Mouse (Mus musculus) embryonic stem cell, embryonic (primary cell): ENCODE data around the gene Esam.

Source experiments
- CTCF ChIA-PET, 4 experiments: fragments of 300-600 bp in 2 of 4; fragments of 350-600 bp in 2 of 4; sonication (Branson Sonifier 250); formaldehyde crosslinking; loops; one replicate each; lab custom pipeline; 2022; ENCODE audit warnings: inconsistent platforms in 2 of 4; lab: Charles Lee
- POLR2A ChIA-PET, 4 experiments: fragments of 300-600 bp in 2 of 4; fragments of 350-600 bp in 2 of 4; sonication (Branson Sonifier 250); formaldehyde crosslinking; loops; one replicate each; lab custom pipeline; 2022; ENCODE audit warnings: antibody characterized with exemption in 4 of 4, inconsistent platforms in 1 of 4; lab: Charles Lee

Gene Esam

GRCm38 (mm10) chr9:37567454-37567853, 39.6 kb downstream of the Esam start:
- POLR2A ChIA-PET = no interaction called here

GRCm38 (mm10) chr9:37567892-37568604, 40.2 kb downstream of the Esam start:
- CTCF ChIA-PET = interaction anchor here in 1 of 4 experiments (0.6 kb wide), 1 partner anchor 116 kb away, joined by 3 read pairs; no protein-coding TSS in a partner anchor

More at GRCm38 (mm10) chr9:37567454-37567853, 39.6 kb downstream of the Esam start:
- CTCF ChIA-PET = no interaction called here

GRCm38 (mm10) chr9:37568605-37569214, 40.8 kb downstream of the Esam start:
- POLR2A ChIA-PET = interaction anchor here in 1 of 4 experiments (0.5 to 0.6 kb wide), 2 partner anchors 84 to 128 kb away, joined by 3 read pairs; no protein-coding TSS in a partner anchor
- CTCF ChIA-PET = interaction anchor here in 1 of 4 experiments (0.6 kb wide), 1 partner anchor 116 kb away, joined by 3 read pairs; no protein-coding TSS in a partner anchor

More at GRCm38 (mm10) chr9:37567892-37568604, 40.2 kb downstream of the Esam start:
- POLR2A ChIA-PET = interaction anchor here in 1 of 4 experiments (0.5 kb wide), 1 partner anchor 129 kb away, joined by 3 read pairs; no protein-coding TSS in a partner anchor

- CTCF ChIA-PET = no interaction called here
- POLR2A ChIA-PET = interaction anchor here in 1 of 4 experiments (0.6 kb wide), 1 partner anchor 84 kb away, joined by 3 read pairs; no protein-coding TSS in a partner anchor
Observed at GRCm38 (mm10) chr9:37569231-37569835, 41.5 kb downstream of the Esam start.

GRCm38 (mm10) chr9:37572204-37572876, 44.5 kb downstream of the Esam start:
- POLR2A ChIA-PET = interaction anchor here in 1 of 4 experiments (0.7 kb wide), 1 partner anchor 28 kb away, joined by 16 read pairs; no protein-coding TSS in a partner anchor
- CTCF ChIA-PET = no interaction called here

GRCm38 (mm10) chr9:37576436-37576930, 48.6 kb downstream of the Esam start:
- CTCF ChIA-PET = no interaction called here
- POLR2A ChIA-PET = no interaction called here

GRCm38 (mm10) chr9:37583594-37583993, 55.7 kb downstream of the Esam start:
- ChIA-PET CTCF (no interaction called here), POLR2A (no interaction called here)

- ChIA-PET CTCF (no interaction called here), POLR2A (interaction anchor here in 1 of 4 experiments (0.6 kb wide), 1 partner anchor 603 kb away, joined by 11 read pairs; no protein-coding TSS in a partner anchor)
Observed at GRCm38 (mm10) chr9:37586718-37587117, 58.8 kb downstream of the Esam start.
